Mouse (Mus musculus): ENCODE results near the gene Wrnip1. TPM values are rescaled to one million over a fixed set of nuclear protein-coding genes. Genes with fewer than 3 reads are reported as not detected.
"Not testable (repeated sequence)": the region's sequence is repeated elsewhere in the genome, so short reads cannot be mapped to it uniquely, and the experiment has no call there.

The Wrnip1 gene
- total and polyA plus RNA-seq, 3 experiments = 18.0 to 47.9 (median 26.7) TPM

DNA sequence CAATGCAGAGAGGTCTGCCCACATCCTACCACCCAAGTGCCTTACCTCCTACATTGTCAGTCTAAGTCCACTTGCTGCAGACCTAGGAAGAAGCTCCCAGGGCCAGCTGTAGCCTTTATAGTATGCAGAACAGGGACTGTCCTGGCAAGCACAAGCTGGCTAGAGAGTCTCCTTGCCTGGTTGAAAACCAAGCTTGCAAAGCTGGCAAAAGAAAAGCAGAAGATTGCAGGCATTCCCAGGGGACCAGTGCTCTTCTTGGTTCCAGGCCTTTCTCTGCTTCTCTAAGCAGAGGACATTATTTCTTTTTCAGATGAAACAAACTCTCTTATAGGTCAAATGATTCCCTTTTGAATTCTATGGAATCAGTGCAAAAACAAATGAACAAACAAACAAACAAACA, 61.6 kb downstream of the Wrnip1 start:
- H3K27me3 ChIP-seq (ENCODE audit: insufficient read depth, low read length) = peaks cover 8% of the 10 kb centered on the region
- H3K36me3 ChIP-seq (replicated peaks) = no peaks in the 10 kb centered on the region
- no peak for ATAC-seq (ENCODE audit: extremely low read depth, insufficient number of reproducible peaks, low FRiP score, poor library complexity, severe bottlenecking)
- H3K4me1 ChIP-seq (ENCODE audit: insufficient read depth, low read depth, low read length) = no peaks in the 10 kb centered on the region
- no peak overlapping the region for H3K4me3 ChIP-seq (ENCODE audit: low read depth, low read length)
- no peaks in the 10 kb centered on the region for H3K9me3 ChIP-seq (replicated peaks)
- no peak for DNase-seq (ENCODE audit: low spot score)
- TF ChIP-seq GATA1 (IDR thresholded peaks at IDR 0.05; ENCODE audit: borderline replicate concordance, low read length) (no peak), CTCF (IDR thresholded peaks at IDR 0.05; ENCODE audit: low read depth, low read length) (no peak), TAL1 (conservative IDR thresholded peaks at IDR 0.05; ENCODE audit: low read depth, low read length) (no peak), GATA2 (IDR thresholded peaks at IDR 0.05; ENCODE audit: borderline replicate concordance, low read depth, low read length) (no peak), POLR2AphosphoS5 (IDR thresholded peaks at IDR 0.05; ENCODE audit: insufficient replicate concordance, low read depth, low read length) (no peak)

DNA sequence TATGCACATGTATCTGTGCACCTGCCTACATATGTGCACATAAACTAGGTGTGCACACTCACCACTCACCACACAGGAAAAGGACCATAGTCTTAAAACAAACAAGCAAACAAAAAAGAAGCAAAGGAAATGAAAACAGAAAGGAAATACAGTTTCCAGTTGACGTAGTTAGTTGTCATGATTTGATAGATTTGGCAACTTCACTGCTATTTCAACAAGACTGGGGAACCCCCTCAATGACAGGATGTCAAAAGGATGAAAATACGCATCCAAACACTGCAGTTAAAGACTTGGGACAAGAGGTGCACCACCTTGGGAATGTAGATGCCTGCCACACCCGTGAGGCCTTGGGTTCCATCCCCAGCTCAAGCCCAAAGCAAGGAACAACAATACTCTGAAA, 62.7 kb downstream of the Wrnip1 start:
- not testable (repeated sequence) for H3K4me3 ChIP-seq (ENCODE audit: low read depth, low read length); H3K4me1 ChIP-seq (ENCODE audit: insufficient read depth, low read depth, low read length); DNase-seq (ENCODE audit: low spot score); H3K9me3 ChIP-seq (replicated peaks); ATAC-seq (ENCODE audit: extremely low read depth, insufficient number of reproducible peaks, low FRiP score, poor library complexity, severe bottlenecking); H3K36me3 ChIP-seq (replicated peaks)
- peaks cover 11% of the 10 kb centered on the region for H3K27me3 ChIP-seq (ENCODE audit: insufficient read depth, low read length)

DNA sequence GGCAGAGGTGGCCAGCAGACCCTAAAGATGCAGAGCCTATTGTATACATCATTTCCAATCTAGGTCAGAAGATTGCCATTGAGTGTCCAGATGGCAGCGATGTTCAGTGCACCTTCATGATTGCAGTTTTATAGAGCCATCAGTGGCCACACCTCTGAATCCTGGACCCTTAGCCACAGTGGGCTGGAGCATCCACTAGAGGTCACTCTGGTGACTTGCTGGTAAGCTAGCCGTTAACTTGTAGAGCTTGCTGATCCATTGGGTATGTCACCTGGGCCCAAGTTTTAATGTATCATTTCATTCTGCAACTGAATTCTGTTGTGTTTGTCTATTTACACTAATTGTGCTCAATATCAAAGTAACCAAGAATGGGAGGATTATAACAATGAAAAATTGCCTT, 63.8 kb downstream of the Wrnip1 start:
- no peak overlapping the region for H3K4me3 ChIP-seq (ENCODE audit: low read depth, low read length)
- H3K27me3 ChIP-seq (ENCODE audit: insufficient read depth, low read length) = peaks cover 11% of the 10 kb centered on the region
- DNase-seq (ENCODE audit: low spot score) (no peak), ATAC-seq (ENCODE audit: extremely low read depth, insufficient number of reproducible peaks, low FRiP score, poor library complexity, severe bottlenecking) (no peak)
- TF ChIP-seq TAL1 (conservative IDR thresholded peaks at IDR 0.05; ENCODE audit: low read depth, low read length) = no peak
- no peak for TF ChIP-seq GATA1 (IDR thresholded peaks at IDR 0.05; ENCODE audit: borderline replicate concordance, low read length)
- no peaks in the 10 kb centered on the region for H3K36me3 ChIP-seq (replicated peaks)
- no peaks in the 10 kb centered on the region for H3K9me3 ChIP-seq (replicated peaks)
- no peaks in the 10 kb centered on the region for H3K4me1 ChIP-seq (ENCODE audit: insufficient read depth, low read depth, low read length)

DNA sequence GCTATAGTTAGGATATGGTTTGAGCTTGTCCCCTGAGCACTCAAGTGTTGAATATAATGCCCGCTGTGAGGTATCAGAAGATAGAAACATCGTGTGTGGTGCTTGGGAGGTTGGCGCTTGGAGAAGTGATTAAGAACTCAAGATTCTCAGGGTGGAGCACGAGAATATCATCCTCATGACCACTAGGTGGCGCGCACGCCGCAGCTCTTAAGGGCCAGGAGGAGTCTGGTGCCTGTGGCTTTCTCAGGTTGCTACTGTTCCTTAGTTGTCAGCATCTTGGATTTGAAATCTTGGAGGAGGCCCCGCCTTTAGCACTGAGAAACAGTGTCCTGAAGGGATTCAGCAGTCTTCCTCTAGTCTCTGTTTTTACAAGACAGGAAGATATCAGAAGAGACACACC, 64.6 kb downstream of the Wrnip1 start:
- ATAC-seq (ENCODE audit: extremely low read depth, insufficient number of reproducible peaks, low FRiP score, poor library complexity, severe bottlenecking) (no peak), DNase-seq (ENCODE audit: low spot score) (peak; percentile 37)
- no peaks in the 10 kb centered on the region for H3K4me1 ChIP-seq (ENCODE audit: insufficient read depth, low read depth, low read length)
- H3K9me3 ChIP-seq (replicated peaks) = no peaks in the 10 kb centered on the region
- no peaks in the 10 kb centered on the region for H3K36me3 ChIP-seq (replicated peaks)
- peaks cover 11% of the 10 kb centered on the region for H3K27me3 ChIP-seq (ENCODE audit: insufficient read depth, low read length)
- no peak overlapping the region for H3K4me3 ChIP-seq (ENCODE audit: low read depth, low read length)
- peak; percentile 68 for TF ChIP-seq CTCF (IDR thresholded peaks at IDR 0.05; ENCODE audit: low read depth, low read length)
- TF ChIP-seq GATA1 (IDR thresholded peaks at IDR 0.05; ENCODE audit: borderline replicate concordance, low read length) = no peak

DNA sequence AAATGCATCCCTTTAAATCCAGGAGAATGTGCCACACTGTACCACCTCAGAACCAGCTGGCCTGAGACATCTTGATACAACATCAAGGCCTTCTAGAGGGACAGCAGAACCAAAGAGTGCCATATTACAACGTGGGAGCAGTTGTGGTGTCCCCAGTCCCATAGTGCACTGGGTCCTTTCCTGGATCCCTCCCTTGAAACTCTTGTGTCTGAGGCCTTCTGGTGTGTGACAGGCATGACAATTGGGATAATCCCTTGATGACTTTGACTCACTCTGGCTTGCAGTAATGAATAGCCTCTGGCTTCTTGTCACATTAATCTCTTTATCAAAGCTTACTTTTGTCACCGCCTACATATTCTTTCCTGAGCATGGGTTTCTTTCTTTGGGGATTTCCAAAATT, 65.2 kb downstream of the Wrnip1 start:
- ATAC-seq (ENCODE audit: extremely low read depth, insufficient number of reproducible peaks, low FRiP score, poor library complexity, severe bottlenecking) = no peak
- Histone ChIP-seq H3K27me3 (ENCODE audit: insufficient read depth, low read length) (peaks cover 11% of the 10 kb centered on the region), H3K4me3 (ENCODE audit: low read depth, low read length) (no peak overlapping the region), H3K9me3 (replicated peaks) (no peaks in the 10 kb centered on the region), H3K36me3 (replicated peaks) (no peaks in the 10 kb centered on the region), H3K4me1 (ENCODE audit: insufficient read depth, low read depth, low read length) (no peaks in the 10 kb centered on the region)
- DNase-seq (ENCODE audit: low spot score) = no peak
- TF ChIP-seq GATA1 (IDR thresholded peaks at IDR 0.05; ENCODE audit: borderline replicate concordance, low read length) = no peak
- no peak for TF ChIP-seq CTCF (IDR thresholded peaks at IDR 0.05; ENCODE audit: low read depth, low read length)
- TF ChIP-seq POLR2AphosphoS5 (IDR thresholded peaks at IDR 0.05; ENCODE audit: insufficient replicate concordance, low read depth, low read length) = no peak
- TF ChIP-seq GATA2 (IDR thresholded peaks at IDR 0.05; ENCODE audit: borderline replicate concordance, low read depth, low read length) = no peak
- no peak for TF ChIP-seq TAL1 (conservative IDR thresholded peaks at IDR 0.05; ENCODE audit: low read depth, low read length)

DNA sequence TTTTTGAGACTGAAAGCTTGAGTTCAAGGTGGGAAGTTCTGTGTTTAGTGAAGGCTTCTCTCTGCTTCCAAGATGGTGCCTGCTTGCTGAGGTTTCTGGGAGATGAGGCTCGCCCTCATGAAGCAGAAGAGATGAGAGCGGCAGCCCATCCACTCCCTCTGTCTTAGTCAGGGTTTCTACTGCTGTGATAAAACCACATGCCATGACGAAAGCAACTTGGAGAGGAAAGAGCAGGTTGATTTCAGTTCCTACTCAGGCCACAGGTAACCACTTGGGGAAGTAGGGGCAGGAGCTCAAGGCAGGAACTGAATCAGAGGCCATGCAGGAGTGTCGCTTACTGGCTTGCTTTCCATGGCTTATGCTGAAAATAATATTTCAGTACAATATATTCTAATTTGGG, 66.4 kb downstream of the Wrnip1 start:
- ATAC-seq (ENCODE audit: extremely low read depth, insufficient number of reproducible peaks, low FRiP score, poor library complexity, severe bottlenecking) = not testable (repeated sequence)

DNA sequence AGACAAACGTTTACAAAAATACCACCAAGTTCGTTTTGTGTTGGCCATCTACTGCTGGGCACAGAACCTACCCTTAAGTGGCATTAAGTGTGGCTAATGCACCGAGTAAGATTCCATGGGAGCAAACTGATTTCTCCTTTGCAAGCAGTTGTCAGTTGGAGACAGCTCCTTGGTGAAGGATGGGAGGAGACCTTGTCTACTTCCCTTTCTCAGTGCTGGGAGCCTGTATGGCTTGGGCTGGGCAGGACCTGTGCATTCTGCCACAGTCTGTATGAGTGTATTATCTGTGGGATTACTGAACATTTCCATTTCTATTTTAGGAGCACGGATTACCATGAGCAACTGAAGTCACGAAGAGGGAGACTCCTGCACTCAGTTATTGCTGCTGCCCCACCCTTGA, 67.0 kb downstream of the Wrnip1 start:
- H3K27me3 ChIP-seq (ENCODE audit: insufficient read depth, low read length) = peaks cover 4% of the 10 kb centered on the region; the same call in 1 of the 2 replicates
- no peak overlapping the region for H3K4me3 ChIP-seq (ENCODE audit: low read depth, low read length)
- DNase-seq (ENCODE audit: low spot score) (no peak), ATAC-seq (ENCODE audit: extremely low read depth, insufficient number of reproducible peaks, low FRiP score, poor library complexity, severe bottlenecking) (no peak)
- no peaks in the 10 kb centered on the region for H3K36me3 ChIP-seq (replicated peaks)
- H3K9me3 ChIP-seq (replicated peaks) = no peaks in the 10 kb centered on the region
- TF ChIP-seq GATA2 (IDR thresholded peaks at IDR 0.05; ENCODE audit: borderline replicate concordance, low read depth, low read length) = no peak
- TF ChIP-seq POLR2AphosphoS5 (IDR thresholded peaks at IDR 0.05; ENCODE audit: insufficient replicate concordance, low read depth, low read length) = no peak
- TF ChIP-seq TAL1 (conservative IDR thresholded peaks at IDR 0.05; ENCODE audit: low read depth, low read length) = no peak
- TF ChIP-seq GATA1 (IDR thresholded peaks at IDR 0.05; ENCODE audit: borderline replicate concordance, low read length) = no peak
- no peaks in the 10 kb centered on the region for H3K4me1 ChIP-seq (ENCODE audit: insufficient read depth, low read depth, low read length)

More for the DNA sequence above, 66.4 kb downstream of the Wrnip1 start:
- H3K9me3 ChIP-seq (replicated peaks); H3K4me3 ChIP-seq (ENCODE audit: low read depth, low read length); H3K36me3 ChIP-seq (replicated peaks); H3K27me3 ChIP-seq (ENCODE audit: insufficient read depth, low read length); DNase-seq (ENCODE audit: low spot score); H3K4me1 ChIP-seq (ENCODE audit: insufficient read depth, low read depth, low read length): not testable (repeated sequence)

Other genes starting within 250 kb of the Wrnip1 start
- gene Mylk4, start 18.1 kb upstream of the Wrnip1 start, total RNA-seq (2014; fragmentation: Nextera tagmentation) = not detected in 2 replicates
- 0.05 TPM in 1 of 2 replicates, not detected in the other for gene Mylk4, start 18.1 kb upstream of the Wrnip1 start, total RNA-seq (2017)
- gene Mylk4, start 18.1 kb upstream of the Wrnip1 start, polyA plus RNA-seq (2012) = not detected in 2 replicates
- gene D930007J09Rik, start 811 bp downstream of the Wrnip1 start, total RNA-seq (2014; fragmentation: Nextera tagmentation) = not detected in 2 replicates
- gene D930007J09Rik, start 811 bp downstream of the Wrnip1 start, total RNA-seq (2017) = not detected in 2 replicates
- gene D930007J09Rik, start 811 bp downstream of the Wrnip1 start, polyA plus RNA-seq (2012) = not detected in 2 replicates
- gene Serpinb1a, start 49.1 kb downstream of the Wrnip1 start, total RNA-seq (2014; fragmentation: Nextera tagmentation) = not detected in 2 replicates
- 7.5 and 8.7 TPM in 2 replicates for gene Serpinb1a, start 49.1 kb downstream of the Wrnip1 start, total RNA-seq (2017)
- gene Serpinb1a, start 49.1 kb downstream of the Wrnip1 start, polyA plus RNA-seq (2012) = not detected in 2 replicates
- gene Serpinb1c, start 96.2 kb downstream of the Wrnip1 start, total RNA-seq (2014; fragmentation: Nextera tagmentation) = not detected in 2 replicates
- gene Serpinb1c, start 96.2 kb downstream of the Wrnip1 start, total RNA-seq (2017) = not detected in 2 replicates
- gene Serpinb1c, start 96.2 kb downstream of the Wrnip1 start, polyA plus RNA-seq (2012) = not detected in 2 replicates
- not detected in 2 replicates for gene Serpinb6b, start 163.2 kb downstream of the Wrnip1 start, total RNA-seq (2014; fragmentation: Nextera tagmentation)
- 0.05 TPM in 1 of 2 replicates, not detected in the other for gene Serpinb6b, start 163.2 kb downstream of the Wrnip1 start, total RNA-seq (2017)
- not detected in 2 replicates for gene Serpinb6b, start 163.2 kb downstream of the Wrnip1 start, polyA plus RNA-seq (2012)
- gene Serpinb9, start 201.2 kb downstream of the Wrnip1 start, total RNA-seq (2014; fragmentation: Nextera tagmentation) = 2.6 and 3.4 TPM in 2 replicates
- gene Serpinb9, start 201.2 kb downstream of the Wrnip1 start, total RNA-seq (2017) = 2.4 and 3.0 TPM in 2 replicates
- 0.11 and 0.15 TPM in 2 replicates for gene Serpinb9, start 201.2 kb downstream of the Wrnip1 start, polyA plus RNA-seq (2012)
- not detected in 2 replicates for gene Serpinb9b, start 225.4 kb downstream of the Wrnip1 start, total RNA-seq (2014; fragmentation: Nextera tagmentation)
- 0.05 TPM in 1 of 2 replicates, not detected in the other for gene Serpinb9b, start 225.4 kb downstream of the Wrnip1 start, total RNA-seq (2017)
- not detected in 2 replicates for gene Serpinb9b, start 225.4 kb downstream of the Wrnip1 start, polyA plus RNA-seq (2012)